Mouse (Mus musculus): ENCODE results near the gene Tcf19. TPM values are rescaled to one million over a fixed set of nuclear protein-coding genes. Genes with fewer than 3 reads are reported as not detected.

Gene Tcf19
- polyA plus RNA-seq, 1 experiment from 2014 or later, result 8.5 TPM

DNA sequence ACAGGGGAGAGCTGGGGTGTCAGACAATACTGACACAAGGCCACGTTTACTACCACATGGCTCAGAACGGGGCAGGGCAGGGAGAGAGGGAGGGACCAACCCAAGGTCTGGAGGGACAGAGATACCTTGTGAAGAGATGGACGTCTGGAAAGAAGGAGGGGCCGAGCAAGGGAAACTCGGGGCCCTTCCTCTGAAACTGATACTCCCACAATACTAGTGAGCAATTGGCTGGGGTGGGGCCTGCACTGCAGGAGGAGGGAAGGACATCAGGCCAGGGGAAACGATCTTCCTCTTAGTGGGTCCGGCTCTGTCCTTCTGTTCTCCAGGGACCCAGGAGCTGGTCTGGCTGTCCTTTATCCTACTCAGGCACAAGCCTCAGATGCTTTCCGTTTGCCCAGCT lies 34.2 kb upstream of the Tcf19 start:
- no peak overlapping the region for H3K27ac ChIP-seq (ENCODE audit: low read length)
- no peaks in the 10 kb centered on the region for H3K36me3 ChIP-seq (ENCODE audit: control insufficient read depth, insufficient read depth, low read length)
- no peak overlapping the region for H3K9ac ChIP-seq (ENCODE audit: low read depth, low read length)
- peaks cover 4% of the 10 kb centered on the region; the same call in 1 of the 2 replicates for H3K4me1 ChIP-seq (ENCODE audit: control insufficient read depth, insufficient read depth, low read length)
- no peak overlapping the region for H3K4me2 ChIP-seq (ENCODE audit: low read length)
- H3K4me3 ChIP-seq (ENCODE audit: low read depth, low read length), result no peak overlapping the region
- no peaks in the 10 kb centered on the region for H3K9me3 ChIP-seq (replicated peaks; ENCODE audit: control insufficient read depth, low read length, poor library complexity, severe bottlenecking)
- 65% methylated on average over 8 of the region's 8 CpGs for WGBS
- no peak for ATAC-seq
- 0 out of 2 replicates have a peak, but pooled peaks cover 2% of the 10 kb centered on the region for H3K27me3 ChIP-seq (ENCODE audit: control insufficient read depth, insufficient read depth, low read depth, low read length)

DNA sequence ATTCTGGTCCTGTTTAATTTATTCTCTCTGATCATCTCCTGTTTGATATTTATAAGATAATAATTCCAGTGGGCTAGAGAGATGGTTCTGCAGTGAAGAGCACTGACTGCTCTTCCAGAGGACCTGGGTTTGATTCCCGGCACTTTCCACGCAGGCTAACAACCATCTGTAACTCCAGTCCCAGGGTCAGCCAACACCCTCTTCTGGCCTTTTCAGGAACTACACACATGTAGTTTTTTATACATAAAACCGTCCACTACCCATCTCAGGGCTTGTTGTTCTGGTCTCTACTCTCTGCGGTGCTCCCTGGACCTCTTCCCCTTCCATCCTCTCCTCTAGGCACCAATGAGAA lies 33.5 kb upstream of the Tcf19 start:
- no peaks in the 10 kb centered on the region for H3K36me3 ChIP-seq (ENCODE audit: control insufficient read depth, insufficient read depth, low read length)
- no peak overlapping the region for H3K4me3 ChIP-seq (ENCODE audit: low read depth, low read length)
- ATAC-seq, result no peak
- H3K27me3 ChIP-seq (ENCODE audit: control insufficient read depth, insufficient read depth, low read depth, low read length), result no peaks in the 10 kb centered on the region
- no peak overlapping the region for H3K27ac ChIP-seq (ENCODE audit: low read length)
- H3K4me1 ChIP-seq (ENCODE audit: control insufficient read depth, insufficient read depth, low read length), result peaks cover 4% of the 10 kb centered on the region; the same call in 1 of the 2 replicates
- H3K9me3 ChIP-seq (replicated peaks; ENCODE audit: control insufficient read depth, low read length, poor library complexity, severe bottlenecking), result no peaks in the 10 kb centered on the region
- 90% methylated on average over 4 of the region's 4 CpGs for WGBS
- no peak overlapping the region for H3K4me2 ChIP-seq (ENCODE audit: low read length)
- no peak overlapping the region for H3K9ac ChIP-seq (ENCODE audit: low read depth, low read length)

DNA sequence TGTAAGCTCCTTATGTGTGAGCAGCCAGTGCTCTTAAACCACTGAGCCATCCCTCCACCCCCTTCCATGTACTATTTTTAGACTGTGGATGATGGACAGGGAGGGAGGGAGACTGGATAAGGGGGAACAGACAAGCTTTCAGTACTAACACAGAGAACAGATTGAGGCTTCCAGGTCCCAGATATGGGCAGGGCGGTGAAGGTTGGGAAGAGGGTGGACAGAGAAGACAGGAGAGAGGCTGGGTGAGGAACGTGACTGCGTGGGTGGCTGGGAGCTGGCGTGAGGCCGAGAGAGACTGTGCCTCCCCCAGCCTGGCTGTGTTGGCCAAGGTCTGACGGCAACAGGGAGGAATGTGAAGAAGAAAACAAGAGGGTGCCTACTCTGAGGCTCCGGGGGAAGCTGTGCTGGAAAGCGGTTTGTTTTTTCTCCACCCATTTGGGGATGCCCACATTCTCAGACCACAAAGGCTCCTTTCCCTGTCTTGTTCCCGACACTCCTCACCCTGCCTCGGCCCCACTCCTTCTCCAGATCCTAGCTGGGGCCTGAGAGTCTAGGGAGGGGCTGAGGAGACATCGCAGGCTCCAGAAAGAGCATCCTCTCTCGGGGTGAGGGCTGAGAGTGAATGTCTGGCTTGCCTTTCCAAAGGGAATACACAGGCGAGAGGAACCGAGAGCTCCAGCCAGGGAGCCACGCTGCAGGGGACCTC lies 33.0 kb upstream of the Tcf19 start:
- no peak overlapping the region for H3K4me3 ChIP-seq (ENCODE audit: low read depth, low read length)
- H3K9me3 ChIP-seq (replicated peaks; ENCODE audit: control insufficient read depth, low read length, poor library complexity, severe bottlenecking), result no peaks in the 10 kb centered on the region
- H3K9ac ChIP-seq (ENCODE audit: low read depth, low read length), result no peak overlapping the region
- peaks cover 4% of the 10 kb centered on the region; the same call in 1 of the 2 replicates for H3K4me1 ChIP-seq (ENCODE audit: control insufficient read depth, insufficient read depth, low read length)
- 41% methylated on average over 15 of the region's 15 CpGs for WGBS
- H3K27me3 ChIP-seq (ENCODE audit: control insufficient read depth, insufficient read depth, low read depth, low read length), result no peaks in the 10 kb centered on the region
- no peak overlapping the region for H3K27ac ChIP-seq (ENCODE audit: low read length)
- H3K4me2 ChIP-seq (ENCODE audit: low read length), result no peak overlapping the region
- no peaks in the 10 kb centered on the region for H3K36me3 ChIP-seq (ENCODE audit: control insufficient read depth, insufficient read depth, low read length)
- no peak for ATAC-seq

DNA sequence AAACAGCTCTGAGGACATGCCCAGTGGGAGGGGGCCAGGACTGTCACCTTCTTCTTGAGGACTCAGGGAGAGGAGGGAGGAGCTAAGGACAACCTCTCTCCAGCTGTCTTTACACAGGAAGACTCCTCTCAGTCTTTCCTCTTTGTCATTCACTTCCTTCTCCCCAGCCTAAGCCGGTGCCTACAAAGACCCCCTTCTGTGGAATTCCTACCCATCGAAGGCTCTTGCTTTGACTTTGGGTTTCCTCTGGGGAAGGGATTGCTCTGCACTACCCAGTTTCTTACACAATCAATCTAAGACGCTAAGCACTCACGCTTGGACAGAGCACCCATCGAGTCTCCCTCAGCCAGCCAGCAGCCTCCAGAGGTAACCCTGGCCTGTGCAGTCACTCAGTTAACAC lies 32.0 kb upstream of the Tcf19 start:
- Histone ChIP-seq H3K27ac (ENCODE audit: low read length) (no peak overlapping the region), H3K27me3 (ENCODE audit: control insufficient read depth, insufficient read depth, low read depth, low read length) (no peaks in the 10 kb centered on the region), H3K9ac (ENCODE audit: low read depth, low read length) (no peak overlapping the region), H3K9me3 (replicated peaks; ENCODE audit: control insufficient read depth, low read length, poor library complexity, severe bottlenecking) (no peaks in the 10 kb centered on the region), H3K4me1 (ENCODE audit: control insufficient read depth, insufficient read depth, low read length) (peaks cover 4% of the 10 kb centered on the region; the same call in 1 of the 2 replicates), H3K4me3 (ENCODE audit: low read depth, low read length) (no peak overlapping the region), H3K36me3 (ENCODE audit: control insufficient read depth, insufficient read depth, low read length) (no peaks in the 10 kb centered on the region), H3K4me2 (ENCODE audit: low read length) (no peak overlapping the region)
- no peak for ATAC-seq
- WGBS, result 8% methylated on average over 5 of the region's 5 CpGs

DNA sequence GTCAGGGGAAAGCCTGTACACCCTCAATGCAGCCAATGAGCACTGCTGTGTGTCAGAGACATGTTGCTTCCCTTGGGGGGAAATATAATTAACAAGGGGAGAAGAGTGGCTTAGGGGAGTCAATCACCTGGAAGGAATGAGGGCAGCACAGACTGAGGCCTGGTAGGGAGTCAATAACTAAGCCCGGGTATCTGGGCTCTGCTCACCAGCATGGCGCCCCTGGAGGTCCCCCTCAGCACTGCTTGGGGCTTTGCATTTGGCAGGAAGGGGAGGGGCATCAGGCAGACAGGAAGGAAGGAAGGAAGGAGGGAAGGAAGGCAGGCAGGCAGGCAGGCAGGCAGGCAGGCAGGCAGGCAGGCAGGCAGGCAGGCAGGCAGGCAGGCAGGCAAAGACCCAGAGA lies 30.8 kb upstream of the Tcf19 start:
- Histone ChIP-seq H3K36me3 (ENCODE audit: control insufficient read depth, insufficient read depth, low read length) (no peaks in the 10 kb centered on the region), H3K4me3 (ENCODE audit: low read depth, low read length) (no peak overlapping the region), H3K9ac (ENCODE audit: low read depth, low read length) (no peak overlapping the region), H3K27ac (ENCODE audit: low read length) (no peak overlapping the region), H3K27me3 (ENCODE audit: control insufficient read depth, insufficient read depth, low read depth, low read length) (no peaks in the 10 kb centered on the region), H3K4me1 (ENCODE audit: control insufficient read depth, insufficient read depth, low read length) (peaks cover 4% of the 10 kb centered on the region), H3K4me2 (ENCODE audit: low read length) (no peak overlapping the region), H3K9me3 (replicated peaks; ENCODE audit: control insufficient read depth, low read length, poor library complexity, severe bottlenecking) (no peaks in the 10 kb centered on the region)
- WGBS, result 27% methylated on average over 2 of the region's 2 CpGs
- no peak for ATAC-seq

DNA sequence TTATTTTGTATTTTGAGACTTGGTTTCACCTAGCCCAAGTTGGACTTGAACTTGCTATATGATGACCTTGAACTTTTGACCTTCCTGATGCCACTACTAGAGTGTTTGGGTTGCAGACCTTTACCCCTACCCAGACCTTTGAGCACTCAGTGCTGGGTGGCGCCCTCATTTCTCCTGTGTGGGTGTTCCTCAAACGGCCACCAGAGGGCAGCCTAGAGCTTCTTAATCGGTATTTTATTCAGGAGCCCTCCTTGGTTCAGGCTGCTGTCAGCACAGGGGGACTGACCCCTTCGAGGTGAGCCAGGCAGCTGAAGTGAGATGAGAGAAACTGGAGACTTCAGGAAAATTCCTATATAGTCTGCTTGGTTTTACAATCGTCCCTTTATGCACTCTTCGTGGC lies 28.1 kb upstream of the Tcf19 start:
- no peak overlapping the region for H3K9ac ChIP-seq (ENCODE audit: low read depth, low read length)
- H3K4me1 ChIP-seq (ENCODE audit: control insufficient read depth, insufficient read depth, low read length), result peaks cover 4% of the 10 kb centered on the region
- WGBS, result 33% methylated on average over 6 of the region's 6 CpGs
- H3K9me3 ChIP-seq (replicated peaks; ENCODE audit: control insufficient read depth, low read length, poor library complexity, severe bottlenecking), result no peaks in the 10 kb centered on the region
- no peak overlapping the region for H3K4me2 ChIP-seq (ENCODE audit: low read length)
- no peaks in the 10 kb centered on the region for H3K27me3 ChIP-seq (ENCODE audit: control insufficient read depth, insufficient read depth, low read depth, low read length)
- H3K27ac ChIP-seq (ENCODE audit: low read length), result no peak overlapping the region
- H3K36me3 ChIP-seq (ENCODE audit: control insufficient read depth, insufficient read depth, low read length), result no peaks in the 10 kb centered on the region
- no peak for ATAC-seq
- no peak overlapping the region for H3K4me3 ChIP-seq (ENCODE audit: low read depth, low read length)

DNA sequence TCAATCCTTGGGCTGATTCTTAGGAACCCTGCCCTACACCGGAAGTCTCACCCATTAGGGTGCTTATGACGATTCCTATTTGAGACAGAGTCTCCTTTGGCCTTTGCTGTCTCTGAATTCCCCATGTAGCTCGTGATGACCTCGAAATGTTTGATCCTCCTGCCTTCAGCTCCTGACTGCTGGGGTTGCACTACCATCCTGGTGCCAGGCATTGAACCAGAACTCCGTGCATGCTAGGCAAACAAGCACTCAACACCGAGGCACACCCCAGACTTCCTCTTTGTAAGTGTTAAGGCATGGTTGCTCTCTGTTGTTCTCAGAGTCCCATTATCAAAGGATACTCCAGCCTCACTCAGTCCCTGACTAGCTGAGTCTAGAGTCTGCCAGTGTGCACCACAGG lies 27.4 kb upstream of the Tcf19 start:
- H3K27ac ChIP-seq (ENCODE audit: low read length), result no peak overlapping the region
- H3K4me3 ChIP-seq (ENCODE audit: low read depth, low read length), result no peak overlapping the region
- no peak for ATAC-seq
- no peaks in the 10 kb centered on the region; the same call in none of the 2 replicates for H3K4me1 ChIP-seq (ENCODE audit: control insufficient read depth, insufficient read depth, low read length)
- 77% methylated on average over 6 of the region's 6 CpGs for WGBS
- no peaks in the 10 kb centered on the region for H3K27me3 ChIP-seq (ENCODE audit: control insufficient read depth, insufficient read depth, low read depth, low read length)
- H3K9me3 ChIP-seq (replicated peaks; ENCODE audit: control insufficient read depth, low read length, poor library complexity, severe bottlenecking), result no peaks in the 10 kb centered on the region
- H3K4me2 ChIP-seq (ENCODE audit: low read length), result no peak overlapping the region
- H3K9ac ChIP-seq (ENCODE audit: low read depth, low read length), result no peak overlapping the region
- H3K36me3 ChIP-seq (ENCODE audit: control insufficient read depth, insufficient read depth, low read length), result no peaks in the 10 kb centered on the region

DNA sequence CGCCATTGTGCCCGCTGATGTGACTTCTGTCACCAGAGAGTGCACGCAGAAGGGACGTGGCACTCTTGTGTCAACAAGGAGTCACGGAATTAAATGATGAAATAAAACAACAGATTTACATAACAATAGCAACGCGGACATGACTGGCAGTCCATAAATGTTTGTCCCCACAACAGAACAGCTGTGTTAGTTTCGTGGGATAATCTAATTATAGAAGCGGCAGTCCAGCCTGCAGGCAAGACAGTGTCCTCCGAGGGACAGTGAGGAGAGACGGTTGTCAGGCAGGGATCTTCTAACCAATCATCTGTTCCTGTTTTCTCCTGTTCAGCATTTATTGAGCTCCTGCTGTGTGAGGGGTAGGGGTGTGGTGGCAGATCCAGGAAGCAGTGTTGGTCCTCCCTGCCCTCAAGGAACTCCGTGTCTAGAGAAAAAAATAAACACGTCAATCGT lies 26.8 kb upstream of the Tcf19 start:
- peak overlapping the region; percentile 25; the same call in 1 of the 2 replicates for H3K4me2 ChIP-seq (ENCODE audit: low read length)
- no peak overlapping the region for H3K27ac ChIP-seq (ENCODE audit: low read length)
- H3K9ac ChIP-seq (ENCODE audit: low read depth, low read length), result no peak overlapping the region
- no peak overlapping the region for H3K4me3 ChIP-seq (ENCODE audit: low read depth, low read length)
- no peak for ATAC-seq
- H3K9me3 ChIP-seq (replicated peaks; ENCODE audit: control insufficient read depth, low read length, poor library complexity, severe bottlenecking), result no peaks in the 10 kb centered on the region
- no peaks in the 10 kb centered on the region for H3K36me3 ChIP-seq (ENCODE audit: control insufficient read depth, insufficient read depth, low read length)
- 18% methylated on average over 14 of the region's 14 CpGs for WGBS
- no peaks in the 10 kb centered on the region for H3K27me3 ChIP-seq (ENCODE audit: control insufficient read depth, insufficient read depth, low read depth, low read length)
- no peaks in the 10 kb centered on the region; the same call in none of the 2 replicates for H3K4me1 ChIP-seq (ENCODE audit: control insufficient read depth, insufficient read depth, low read length)

DNA sequence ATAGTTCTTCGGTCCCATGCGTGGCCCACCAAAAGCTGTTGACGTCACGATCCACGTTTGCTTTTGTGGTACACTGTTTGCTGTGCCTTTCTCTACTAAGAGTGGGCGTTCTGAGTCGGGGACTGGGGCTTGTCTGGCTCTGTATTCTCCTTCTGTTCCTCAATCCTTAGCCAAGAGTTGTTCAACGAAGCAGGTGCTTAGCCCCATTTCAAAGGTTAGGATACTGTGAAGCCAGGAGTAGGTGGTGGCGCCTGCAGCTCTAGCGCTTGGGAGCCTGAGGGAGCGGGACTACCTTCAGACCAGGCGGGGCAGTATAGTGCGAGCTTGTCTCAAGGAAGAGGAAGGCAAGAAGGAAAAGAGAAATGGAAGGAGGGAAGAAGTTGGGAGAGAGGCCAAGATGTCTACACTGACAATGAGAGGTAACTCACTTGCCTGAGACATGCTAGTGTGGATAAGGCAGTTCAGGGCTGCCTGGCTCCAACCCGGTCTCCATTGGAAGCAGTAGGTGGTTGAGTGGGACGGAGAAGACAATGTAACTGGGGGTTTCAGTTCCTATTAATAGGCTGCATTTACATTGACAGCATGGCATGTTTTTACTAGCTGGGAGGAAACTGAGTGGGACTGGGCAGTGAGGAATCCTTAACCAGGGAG lies 26.3 kb upstream of the Tcf19 start:
- peak overlapping the region; percentile 25; the same call in 1 of the 2 replicates for H3K4me2 ChIP-seq (ENCODE audit: low read length)
- WGBS, result 77% methylated on average over 15 of the region's 15 CpGs
- no peaks in the 10 kb centered on the region; the same call in none of the 2 replicates for H3K4me1 ChIP-seq (ENCODE audit: control insufficient read depth, insufficient read depth, low read length)
- H3K4me3 ChIP-seq (ENCODE audit: low read depth, low read length), result no peak overlapping the region
- H3K9me3 ChIP-seq (replicated peaks; ENCODE audit: control insufficient read depth, low read length, poor library complexity, severe bottlenecking), result no peaks in the 10 kb centered on the region
- ATAC-seq, result no peak
- no peaks in the 10 kb centered on the region for H3K36me3 ChIP-seq (ENCODE audit: control insufficient read depth, insufficient read depth, low read length)
- no peak overlapping the region for H3K9ac ChIP-seq (ENCODE audit: low read depth, low read length)
- H3K27ac ChIP-seq (ENCODE audit: low read length), result no peak overlapping the region
- no peaks in the 10 kb centered on the region for H3K27me3 ChIP-seq (ENCODE audit: control insufficient read depth, insufficient read depth, low read depth, low read length)

Data from midbrain, embryonic 16.5 days (tissue).